Mouse (Mus musculus) kidney, embryonic 14.5 days (tissue): ENCODE data around the gene Hoxa10. TPM values are rescaled to one million over a fixed set of nuclear protein-coding genes. Genes with fewer than 3 reads are reported as not detected.
A peak's percentile ranks its signal among the peaks of the same experiment; 100 is the strongest.

Experiments used
- ATAC-seq: fragments of 200-750 bp; cut with Nextera tagmentation; 2 replicates; pipeline ENCODE4 v1.8.0; 2017; ENCODE audit warnings: moderate number of reproducible peaks, mild to moderate bottlenecking, moderate TSS enrichment, moderate library complexity; ENCODE audit not compliant: low FRiP score, low TSS enrichment
- H3K27ac ChIP-seq: fragments of 300-500 bp; sonication (generic); 2 replicates; pipeline ENCODE4 v1.5.1; 2014; ENCODE audit warnings: low read depth, mild to moderate bottlenecking, low read length, moderate library complexity, mixed read lengths
- H3K27me3 ChIP-seq: fragments of 300-500 bp; sonication (generic); 2 replicates; pipeline ENCODE4 v1.6.1; 2014; ENCODE audit warnings: mild to moderate bottlenecking, low read length; ENCODE audit not compliant: control insufficient read depth, insufficient read depth
- H3K36me3 ChIP-seq: fragments of 300-500 bp; sonication (generic); 2 replicates; pipeline ENCODE4 v1.6.1; 2014; ENCODE audit warnings: low read length, mixed read lengths; ENCODE audit not compliant: control insufficient read depth, insufficient read depth
- H3K4me1 ChIP-seq: fragments of 300-500 bp; sonication (generic); 2 replicates; pipeline ENCODE4 v1.6.1; 2014; ENCODE audit warnings: low read length, mixed read lengths; ENCODE audit not compliant: control insufficient read depth, insufficient read depth
- H3K4me2 ChIP-seq: fragments of 300-500 bp; sonication (generic); replicated peaks from 2 replicates; pipeline ENCODE4 v1.6.1; 2014; ENCODE audit warnings: low read depth, mild to moderate bottlenecking, low read length
- H3K4me3 ChIP-seq: fragments of 300-500 bp; sonication (generic); 2 replicates; pipeline ENCODE4 v1.5.1; 2014; ENCODE audit warnings: mild to moderate bottlenecking, low read length
- H3K9ac ChIP-seq: fragments of 300-500 bp; sonication (generic); 2 replicates; pipeline ENCODE4 v1.6.1; 2014; ENCODE audit warnings: low read depth, mild to moderate bottlenecking, low read length, moderate library complexity
- H3K9me3 ChIP-seq: fragments of 300-500 bp; sonication (generic); 2 replicates; pipeline ENCODE4 v1.6.1; 2016; ENCODE audit warnings: low read length; ENCODE audit not compliant: control insufficient read depth
- WGBS: fragments of 180-500 bp; shearing (Covaris S2); extraction: QIAGEN DNeasy Blood & Tissue Kit; methylation state at CpG from one replicate; pipeline ENCODE4 v1.1.7; 2014; 5-methylcytosine and 5-hydroxymethylcytosine counted together
- polyA plus RNA-seq: library from polyadenylated mRNA; unstranded; fragments of >200 nt; fragmentation: Nextera tagmentation; extraction: Ambion mirVana; gene quantifications from 2 replicates; pipeline ENCODE4 v1.2.1, GENCODE M21; 2014

Gene Hoxa10
- polyA plus RNA-seq, 1 experiment from 2014 or later: 186 TPM

DNA sequence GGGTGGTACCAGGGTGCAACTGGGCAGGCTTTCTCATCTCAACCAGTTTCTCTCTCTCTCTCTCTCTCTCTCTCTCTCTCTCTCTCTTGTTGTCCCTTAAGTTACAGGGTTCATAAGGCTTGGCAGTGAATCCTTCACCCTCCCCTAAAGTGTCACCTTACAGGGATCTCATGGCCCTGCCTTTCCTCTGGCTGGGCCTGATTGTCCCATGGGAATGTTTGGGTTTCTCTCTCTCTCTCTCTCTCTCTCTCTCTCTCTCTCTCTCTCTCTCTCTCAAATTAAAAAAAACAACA lies 33.0 kb downstream of the Hoxa10 start:
- peak overlapping the region; percentile 89 for H3K4me3 ChIP-seq
- H3K27ac ChIP-seq: peak overlapping the region; percentile 76
- peak overlapping the region; percentile 97 for H3K4me2 ChIP-seq
- no peak for ATAC-seq
- H3K36me3 ChIP-seq: peaks cover 37% of the 10 kb centered on the region
- H3K9ac ChIP-seq: peak overlapping the region; percentile 91
- peaks cover 55% of the 10 kb centered on the region for H3K4me1 ChIP-seq
- no peaks in the 10 kb centered on the region for H3K9me3 ChIP-seq
- H3K27me3 ChIP-seq: no peaks in the 10 kb centered on the region; the same call in 1 of the 2 replicates

DNA sequence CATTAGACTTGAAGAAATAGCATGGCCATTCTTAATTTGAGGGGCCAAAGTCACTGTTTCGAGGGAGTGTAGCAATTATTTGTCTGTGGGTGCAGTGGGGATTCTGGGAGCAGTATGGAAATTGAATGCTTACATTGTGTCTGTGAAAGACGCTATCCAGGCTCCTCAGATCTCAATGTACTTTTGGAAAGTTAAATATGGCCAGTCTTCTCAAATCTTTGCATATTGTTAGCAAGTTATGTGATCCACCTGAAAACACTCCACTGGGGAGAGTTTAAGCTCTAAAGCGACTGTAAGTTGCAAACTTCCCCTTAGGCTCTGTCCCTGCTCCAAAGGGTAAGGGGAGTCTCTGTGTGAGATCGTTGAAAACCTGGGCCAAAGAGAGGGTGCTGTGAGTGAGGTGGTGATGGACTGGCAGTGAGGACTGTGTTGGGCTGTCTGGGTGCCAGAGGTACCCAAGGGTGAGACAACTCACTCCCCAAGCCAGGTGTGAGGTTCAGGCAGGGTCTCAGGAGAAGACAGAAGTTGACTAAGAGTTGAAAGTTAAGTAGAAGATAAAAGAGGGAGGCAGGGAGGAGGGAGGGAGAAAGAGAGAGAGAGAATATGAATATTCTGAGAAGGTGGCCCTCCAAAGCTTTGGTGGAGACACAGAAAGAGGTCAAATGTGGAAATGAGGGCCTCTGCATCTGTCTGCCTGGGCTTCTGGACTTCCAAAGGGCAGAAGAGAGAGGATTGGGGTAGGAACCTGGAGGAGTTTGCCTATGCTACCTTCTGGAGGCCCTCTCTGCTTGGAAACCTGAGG lies 33.6 kb downstream of the Hoxa10 start:
- WGBS: 12% methylated on average over 4 of the region's 4 CpGs
- H3K27ac ChIP-seq: peak overlapping the region; percentile 76
- H3K4me1 ChIP-seq: peaks cover 60% of the 10 kb centered on the region
- H3K27me3 ChIP-seq: no peaks in the 10 kb centered on the region; the same call in 1 of the 2 replicates
- peak overlapping the region; percentile 65; the same call in 1 of the 2 replicates for H3K4me3 ChIP-seq
- peaks cover 42% of the 10 kb centered on the region for H3K36me3 ChIP-seq
- peak overlapping the region; percentile 91 for H3K9ac ChIP-seq
- no peaks in the 10 kb centered on the region for H3K9me3 ChIP-seq
- ATAC-seq: no peak
- H3K4me2 ChIP-seq: peak overlapping the region; percentile 97

DNA sequence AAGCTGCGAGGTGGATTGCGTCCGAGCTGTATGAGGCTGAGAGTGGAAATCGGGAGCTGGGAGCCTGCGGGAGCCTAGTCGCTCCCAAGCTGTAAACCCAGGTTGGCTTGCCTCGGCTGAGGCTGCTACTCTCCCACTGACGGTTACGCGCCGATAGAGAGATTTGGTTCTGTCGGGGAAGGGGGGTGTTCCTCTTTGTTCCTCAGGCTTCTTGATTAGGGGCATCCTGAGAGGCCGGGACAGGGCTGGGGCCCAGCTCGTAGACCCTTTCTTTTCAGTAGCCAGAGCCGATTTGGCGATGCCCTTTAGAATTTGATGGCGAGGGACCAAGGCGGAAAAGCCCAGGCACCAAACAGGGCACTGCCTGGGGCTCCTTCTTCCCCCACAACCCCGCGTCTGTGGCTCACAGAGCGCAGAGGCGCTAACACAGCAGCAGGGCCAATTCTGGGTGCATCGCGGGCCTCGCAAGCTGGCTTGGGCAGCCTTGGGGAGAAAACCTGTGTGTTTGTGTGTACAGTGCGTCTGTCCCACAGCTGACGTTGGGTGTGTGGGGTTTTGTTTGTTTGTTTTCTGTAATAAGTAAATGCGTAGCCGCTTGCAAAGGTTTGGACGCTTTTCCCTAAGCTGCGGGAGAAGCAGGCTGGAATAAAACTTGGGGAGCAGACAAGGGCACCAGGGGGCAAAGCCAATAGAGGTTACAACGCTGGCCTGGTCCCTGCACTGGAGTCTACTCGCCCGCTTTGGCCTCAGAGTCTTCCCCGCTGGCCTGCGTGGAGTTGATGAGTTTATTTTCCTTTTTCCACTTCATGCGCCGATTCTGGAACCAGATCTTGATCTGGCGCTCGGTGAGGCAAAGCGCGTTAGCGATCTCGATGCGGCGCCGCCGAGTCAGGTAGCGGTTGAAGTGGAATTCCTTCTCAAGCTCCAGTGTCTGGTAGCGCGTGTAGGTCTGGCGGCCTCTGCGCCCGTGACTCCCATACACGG lies 34.7 kb downstream of the Hoxa10 start:
- WGBS: 6% methylated on average over 55 of the region's 55 CpGs
- Histone ChIP-seq H3K4me1 (peaks cover 71% of the 10 kb centered on the region), H3K27ac (peak overlapping the region; percentile 76), H3K36me3 (peaks cover 51% of the 10 kb centered on the region), H3K9ac (peak overlapping the region; percentile 91), H3K4me2 (peak overlapping the region; percentile 97), H3K27me3 (no peaks in the 10 kb centered on the region; the same call in 1 of the 2 replicates), H3K4me3 (peak overlapping the region; percentile 65), H3K9me3 (no peaks in the 10 kb centered on the region)
- ATAC-seq: no peak

DNA sequence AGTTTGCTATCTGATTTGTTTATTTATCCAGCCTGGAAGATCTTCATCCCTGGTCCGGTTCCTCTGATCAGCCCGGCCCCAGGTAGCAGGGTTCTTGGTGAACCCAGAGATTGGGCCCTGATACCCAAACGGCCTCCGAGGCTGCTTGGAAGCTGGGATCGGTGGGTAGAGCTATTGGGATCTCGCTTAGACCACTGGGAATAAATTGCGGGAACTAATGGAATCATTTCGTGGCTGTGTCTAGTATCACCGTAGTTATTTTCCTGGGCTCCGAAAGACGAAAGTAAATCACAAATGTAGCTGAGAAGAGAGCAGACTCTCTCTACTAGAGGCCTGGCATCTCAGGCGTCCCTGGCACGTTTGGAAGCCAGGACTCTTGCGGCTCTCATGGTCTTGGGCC lies 35.4 kb downstream of the Hoxa10 start:
- H3K4me1 ChIP-seq: peaks cover 78% of the 10 kb centered on the region
- H3K27me3 ChIP-seq: no peaks in the 10 kb centered on the region; the same call in 1 of the 2 replicates
- peaks cover 55% of the 10 kb centered on the region for H3K36me3 ChIP-seq
- no peaks in the 10 kb centered on the region for H3K9me3 ChIP-seq
- H3K4me3 ChIP-seq: peak overlapping the region; percentile 65
- WGBS: 6% methylated on average over 14 of the region's 14 CpGs
- peak overlapping the region; percentile 76 for H3K27ac ChIP-seq
- ATAC-seq: no peak
- H3K4me2 ChIP-seq: peak overlapping the region; percentile 97
- peak overlapping the region; percentile 91 for H3K9ac ChIP-seq

DNA sequence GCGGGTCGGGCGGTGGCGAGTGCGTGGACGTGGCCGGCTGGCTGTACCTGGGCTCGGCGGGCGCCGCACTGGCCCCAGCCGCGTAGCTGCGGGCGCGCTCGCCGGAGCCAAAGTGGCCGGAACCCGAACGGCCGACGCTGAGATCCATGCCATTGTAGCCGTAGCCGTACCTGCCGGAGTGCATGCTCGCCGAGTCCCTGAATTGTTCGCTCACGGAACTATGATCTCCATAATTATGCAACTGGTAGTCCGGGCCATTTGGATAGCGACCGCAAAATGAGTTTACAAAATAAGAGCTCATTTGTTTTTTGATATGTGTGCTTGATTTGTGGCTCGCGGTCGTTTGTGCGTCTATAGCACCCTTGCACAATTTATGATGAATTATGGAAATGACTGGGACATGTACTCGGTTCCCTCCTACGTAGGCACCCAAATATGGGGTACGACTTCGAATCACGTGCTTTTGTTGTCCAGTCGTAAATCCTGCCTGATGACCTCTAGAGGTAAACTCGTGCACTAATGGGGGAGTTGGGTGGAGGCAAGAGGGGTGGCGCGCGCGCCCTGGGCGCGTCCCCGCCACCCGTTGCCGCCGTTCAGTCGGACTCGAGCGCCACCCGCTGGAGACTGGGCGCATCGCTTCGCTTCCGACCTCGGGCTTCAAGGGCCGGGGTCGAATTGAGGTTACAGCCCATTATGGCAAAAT lies 36.5 kb downstream of the Hoxa10 start, which contains the start of gene Hoxa5:
Gene Hoxa5 (minus strand): TSS at position 538 of the 703 bp plus-strand sequence.
- peak; percentile 70 for ATAC-seq
- peaks cover 76% of the 10 kb centered on the region for H3K4me1 ChIP-seq

DNA sequence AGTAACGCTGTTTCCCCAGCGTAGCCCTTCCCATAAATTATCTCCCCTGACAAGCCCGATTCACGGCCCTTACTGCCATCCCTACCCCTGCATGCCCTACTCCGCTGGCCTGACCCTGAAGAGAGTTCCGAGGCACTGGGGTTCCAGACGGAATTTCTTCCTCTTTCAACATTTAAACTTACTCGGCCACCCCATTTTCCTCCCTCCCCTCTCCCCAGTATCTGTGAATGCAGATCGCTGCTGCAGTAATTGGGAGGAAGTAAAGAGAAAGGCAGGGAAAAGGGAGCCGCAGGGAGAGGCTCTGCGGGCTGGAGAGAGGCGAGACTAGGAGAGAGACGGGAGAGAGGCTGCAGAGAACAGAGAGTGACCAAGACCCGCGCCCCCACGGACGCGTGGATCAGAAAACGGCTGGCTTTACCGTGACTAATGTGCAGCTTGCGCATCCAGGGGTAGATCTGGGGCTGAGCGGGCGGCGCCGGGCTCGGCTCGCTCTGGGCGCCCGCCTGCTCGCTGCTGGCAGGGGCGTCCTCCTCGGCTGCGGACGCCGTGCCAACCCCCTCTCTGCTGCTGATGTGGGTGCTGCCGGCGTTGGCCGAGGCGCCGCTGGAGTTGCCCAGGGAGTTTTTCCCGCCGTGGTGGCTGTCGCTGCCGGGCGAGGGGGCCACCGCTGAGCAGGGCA lies 37.1 kb downstream of the Hoxa10 start:
- Histone ChIP-seq H3K27ac (peak overlapping the region; percentile 88), H3K9me3 (no peaks in the 10 kb centered on the region), H3K4me2 (peak overlapping the region; percentile 97), H3K9ac (peak overlapping the region; percentile 91), H3K4me1 (peaks cover 75% of the 10 kb centered on the region), H3K4me3 (peak overlapping the region; percentile 65), H3K27me3 (no peaks in the 10 kb centered on the region; the same call in 1 of the 2 replicates), H3K36me3 (peaks cover 55% of the 10 kb centered on the region)
- under 1% methylated on average over 45 of the region's 46 CpGs for whole genome bisulfite sequencing
- ATAC-seq: no peak

More for the DNA sequence above, 36.5 kb downstream of the Hoxa10 start, which contains the start of gene Hoxa5:
- under 1% methylated on average over 65 of the region's 65 CpGs for WGBS
- no peaks in the 10 kb centered on the region for H3K9me3 ChIP-seq
- peak within 1 kb of the TSS; percentile 91 for H3K9ac ChIP-seq
- H3K4me3 ChIP-seq: peak within 1 kb of the TSS; percentile 65
- H3K27me3 ChIP-seq: no peaks in the 10 kb centered on the region; the same call in 1 of the 2 replicates
- peaks cover 55% of the 10 kb centered on the region for H3K36me3 ChIP-seq
- H3K27ac ChIP-seq: peak within 1 kb of the TSS; percentile 88
- H3K4me2 ChIP-seq: peak within 1 kb of the TSS; percentile 97

DNA sequence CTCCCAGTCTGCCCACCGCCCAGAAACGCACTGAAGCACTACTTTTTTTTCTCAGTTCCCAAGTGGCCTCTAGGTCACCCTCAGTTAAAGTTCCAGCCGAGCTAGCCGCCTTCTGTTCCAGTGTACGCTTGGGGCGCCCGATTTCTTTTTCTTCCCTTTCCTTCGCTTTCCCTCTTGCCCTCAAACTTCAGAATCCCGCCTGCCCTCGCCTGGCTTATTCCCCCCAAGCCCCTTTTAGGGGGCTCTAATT lies 37.6 kb downstream of the Hoxa10 start:
- Histone ChIP-seq H3K4me3 (peak overlapping the region; percentile 65), H3K9me3 (no peaks in the 10 kb centered on the region), H3K4me2 (peak overlapping the region; percentile 97), H3K4me1 (peaks cover 79% of the 10 kb centered on the region), H3K27me3 (no peaks in the 10 kb centered on the region; the same call in 1 of the 2 replicates), H3K27ac (peak overlapping the region; percentile 88), H3K9ac (peak overlapping the region; percentile 91), H3K36me3 (peaks cover 55% of the 10 kb centered on the region)
- no peak for ATAC-seq
- 2% methylated on average over 10 of the region's 10 CpGs for WGBS
